Mouse (Mus musculus) hindbrain, embryonic 12.5 days (tissue): Measurements from ENCODE around the gene Sema3g. TPM values are rescaled to one million over a fixed set of nuclear protein-coding genes. Genes with fewer than 3 reads are reported as not detected.

Experiments used
- ATAC-seq: fragments of 200-750 bp; cut with Nextera tagmentation; 2 replicates; pipeline ENCODE4 v1.8.0; 2017; ENCODE audit warnings: moderate TSS enrichment; ENCODE audit not compliant: low FRiP score
- H3K27ac ChIP-seq: fragments of 300-500 bp; sonication (generic); 2 replicates; pipeline ENCODE4 v1.5.1; 2016; ENCODE audit warnings: mild to moderate bottlenecking
- H3K27me3 ChIP-seq: fragments of 300-500 bp; sonication (generic); 2 replicates; pipeline ENCODE4 v1.6.1; 2016; ENCODE audit warnings: mild to moderate bottlenecking
- H3K36me3 ChIP-seq: fragments of 300-500 bp; sonication (generic); 2 replicates; pipeline ENCODE4 v1.6.1; 2016; ENCODE audit warnings: mild to moderate bottlenecking
- H3K4me1 ChIP-seq: fragments of 300-500 bp; sonication (generic); 2 replicates; pipeline ENCODE4 v1.6.1; 2016
- H3K4me2 ChIP-seq: fragments of 300-500 bp; sonication (generic); replicated peaks from 2 replicates; pipeline ENCODE4 v1.6.1; 2016; ENCODE audit warnings: mild to moderate bottlenecking
- H3K4me3 ChIP-seq: fragments of 300-500 bp; sonication (generic); 2 replicates; pipeline ENCODE4 v1.5.1; 2016; ENCODE audit warnings: mild to moderate bottlenecking
- H3K9ac ChIP-seq: fragments of 300-500 bp; sonication (generic); 2 replicates; pipeline ENCODE4 v1.6.1; 2016; ENCODE audit warnings: mild to moderate bottlenecking, moderate library complexity
- H3K9me3 ChIP-seq: fragments of 300-500 bp; sonication (generic); replicated peaks from 2 replicates; pipeline ENCODE4 v1.6.1; 2016; ENCODE audit warnings: mild to moderate bottlenecking
- WGBS: fragments of 180-500 bp; shearing (Covaris S2); methylation state at CpG from one replicate; pipeline ENCODE4 v1.1.7; 2016; 5-methylcytosine and 5-hydroxymethylcytosine counted together
- polyA plus RNA-seq: library from polyadenylated mRNA; unstranded; fragments of >200 nt; fragmentation: Nextera tagmentation; extraction: Ambion mirVana; gene quantifications from 2 replicates; pipeline ENCODE4 v1.2.1, GENCODE M21; 2016

Sema3g gene
- polyA plus RNA-seq, 1 experiment from 2014 or later: 0.79 TPM

- H3K9ac ChIP-seq: no peak overlapping the region
- no peaks in the 10 kb centered on the region for H3K9me3 ChIP-seq
- 75% methylated on average over 11 of the region's 11 CpGs for WGBS
- H3K4me1 ChIP-seq: peaks cover 22% of the 10 kb centered on the region
- no peak overlapping the region for H3K27ac ChIP-seq
- ATAC-seq: no peak
- peaks cover 10% of the 10 kb centered on the region; the same call in 1 of the 2 replicates for H3K36me3 ChIP-seq
- H3K4me3 ChIP-seq: no peak overlapping the region
- H3K4me2 ChIP-seq: no peak overlapping the region
- H3K27me3 ChIP-seq: peaks cover 7% of the 10 kb centered on the region; the same call in 1 of the 2 replicates
Measured at GRCm38 (mm10) chr14:31267649-31268048, 50.0 kb downstream of the Sema3g start.

GRCm38 (mm10) chr14:31268301-31269001 lies 50.8 kb downstream of the Sema3g start:
- Histone ChIP-seq H3K27ac (peak overlapping the region; percentile 25; the same call in 1 of the 2 replicates), H3K4me3 (0 out of 2 replicates have a peak overlapping the region, but pooled peaks have one; percentile 18), H3K4me2 (peak overlapping the region; percentile 47), H3K4me1 (peaks cover 22% of the 10 kb centered on the region), H3K27me3 (peaks cover 7% of the 10 kb centered on the region; the same call in 1 of the 2 replicates), H3K36me3 (0 out of 2 replicates have a peak, but pooled peaks cover 4% of the 10 kb centered on the region), H3K9ac (no peak overlapping the region), H3K9me3 (no peaks in the 10 kb centered on the region)
- WGBS: 44% methylated on average over 9 of the region's 9 CpGs
- peak; percentile 79 for ATAC-seq

GRCm38 (mm10) chr14:31269456-31270100 lies 51.9 kb downstream of the Sema3g start:
- H3K27me3 ChIP-seq: peaks cover 7% of the 10 kb centered on the region; the same call in 1 of the 2 replicates
- peaks cover 22% of the 10 kb centered on the region for H3K4me1 ChIP-seq
- peak overlapping the region; percentile 33; the same call in 1 of the 2 replicates for H3K9ac ChIP-seq
- peak overlapping the region; percentile 25; the same call in 1 of the 2 replicates for H3K27ac ChIP-seq
- H3K4me2 ChIP-seq: peak overlapping the region; percentile 47
- 0 out of 2 replicates have a peak, but pooled peaks cover 3% of the 10 kb centered on the region for H3K36me3 ChIP-seq
- peak overlapping the region; percentile 18 for H3K4me3 ChIP-seq
- 13% methylated on average over 28 of the region's 28 CpGs for WGBS
- H3K9me3 ChIP-seq: no peaks in the 10 kb centered on the region
- peak; percentile 53 for ATAC-seq

GRCm38 (mm10) chr14:31271121-31271520 lies 53.5 kb downstream of the Sema3g start:
- H3K36me3 ChIP-seq: no peaks in the 10 kb centered on the region
- ATAC-seq: no peak
- no peak overlapping the region for H3K27ac ChIP-seq
- 91% methylated on average over 6 of the region's 6 CpGs for WGBS
- no peak overlapping the region for H3K4me2 ChIP-seq
- no peaks in the 10 kb centered on the region for H3K9me3 ChIP-seq
- peaks cover 22% of the 10 kb centered on the region for H3K4me1 ChIP-seq
- no peak overlapping the region for H3K9ac ChIP-seq
- no peak overlapping the region for H3K4me3 ChIP-seq
- H3K27me3 ChIP-seq: peaks cover 7% of the 10 kb centered on the region; the same call in 1 of the 2 replicates

- Histone ChIP-seq H3K4me1 (peaks cover 22% of the 10 kb centered on the region), H3K4me2 (no peak overlapping the region), H3K9ac (no peak overlapping the region), H3K36me3 (no peaks in the 10 kb centered on the region), H3K27ac (no peak overlapping the region), H3K27me3 (peaks cover 7% of the 10 kb centered on the region; the same call in 1 of the 2 replicates), H3K9me3 (no peaks in the 10 kb centered on the region), H3K4me3 (no peak overlapping the region)
- no peak for ATAC-seq
- WGBS: 23% methylated on average over 7 of the region's 7 CpGs
Measured at GRCm38 (mm10) chr14:31272164-31272563, 54.5 kb downstream of the Sema3g start.

Other genes with a start within 250 kb of the Sema3g start
- 73.0 and 76.5 TPM in 2 replicates for gene Glt8d1, start 216.5 kb upstream of the Sema3g start, polyA plus RNA-seq
- gene Spcs1, start 216.2 kb upstream of the Sema3g start, polyA plus RNA-seq: 301 and 319 TPM in 2 replicates
- gene Pbrm1, start 198.7 kb upstream of the Sema3g start, polyA plus RNA-seq: 191 and 194 TPM in 2 replicates
- gene Gnl3, start 198.7 kb upstream of the Sema3g start, polyA plus RNA-seq: 75.6 and 82.5 TPM in 2 replicates
- 54.3 and 63.9 TPM in 2 replicates for gene Smim4, start 88.9 kb upstream of the Sema3g start, polyA plus RNA-seq
- 401 and 429 TPM in 2 replicates for gene Nt5dc2, start 86.8 kb upstream of the Sema3g start, polyA plus RNA-seq
- gene Stab1, start 49.2 kb upstream of the Sema3g start, polyA plus RNA-seq: 29.7 and 33.9 TPM in 2 replicates
- gene Tnnc1, start 9.5 kb upstream of the Sema3g start, polyA plus RNA-seq: 10.5 and 49.9 TPM in 2 replicates
- 464 and 474 TPM in 2 replicates for gene Nisch, start 914 bp upstream of the Sema3g start, polyA plus RNA-seq
- 12.4 TPM in 2 replicates for gene Phf7, start 33.5 kb downstream of the Sema3g start, polyA plus RNA-seq
- 110 and 112 TPM in 2 replicates for gene Bap1, start 33.6 kb downstream of the Sema3g start, polyA plus RNA-seq
- gene Dnah1, start 106.0 kb downstream of the Sema3g start, polyA plus RNA-seq: 6.4 and 6.5 TPM in 2 replicates
- 53.1 and 61.7 TPM in 2 replicates for gene Capn7, start 118.8 kb downstream of the Sema3g start, polyA plus RNA-seq
- 54.9 and 68.0 TPM in 2 replicates for gene Sh3bp5, start 218.2 kb downstream of the Sema3g start, polyA plus RNA-seq